Mouse (Mus musculus) B cell, adult (primary cell): ENCODE results near the gene Olfr1122. TPM values are rescaled to one million over a fixed set of nuclear protein-coding genes. Genes with fewer than 3 reads are reported as not detected.

Experiments used
- total RNA-seq: library from RNA; stranded (reverse); gene quantifications from 4 replicates; pipeline ENCODE4 v1.2.4, GENCODE M21; 2023; ENCODE audit not compliant: inconsistent age

Olfr1122 gene
- total RNA-seq = 0.10 TPM in 1 of 4 replicates, not detected in the others

DNA sequence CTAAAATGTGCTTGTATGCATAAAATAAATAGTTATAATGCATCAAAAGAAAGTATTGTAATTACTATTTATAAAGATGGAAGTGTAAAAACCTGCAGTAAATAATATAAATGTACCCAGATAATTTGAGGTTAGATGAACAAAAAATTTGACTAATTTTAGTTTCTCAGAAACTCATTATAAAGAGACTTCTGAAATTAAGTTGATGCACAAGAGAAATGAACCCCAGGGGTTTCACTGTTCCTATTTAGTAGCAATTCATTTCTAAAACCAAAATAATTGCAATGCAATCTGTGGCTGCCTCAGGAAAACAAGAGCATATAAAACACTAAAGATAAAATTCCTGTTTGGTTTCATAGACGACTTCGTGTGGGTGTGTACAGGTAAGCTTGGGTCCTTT lies at the start of gene Olfr1122:
TSS of gene Olfr1122 (plus strand) at position 301 of the 400 bp plus-strand sequence.

DNA sequence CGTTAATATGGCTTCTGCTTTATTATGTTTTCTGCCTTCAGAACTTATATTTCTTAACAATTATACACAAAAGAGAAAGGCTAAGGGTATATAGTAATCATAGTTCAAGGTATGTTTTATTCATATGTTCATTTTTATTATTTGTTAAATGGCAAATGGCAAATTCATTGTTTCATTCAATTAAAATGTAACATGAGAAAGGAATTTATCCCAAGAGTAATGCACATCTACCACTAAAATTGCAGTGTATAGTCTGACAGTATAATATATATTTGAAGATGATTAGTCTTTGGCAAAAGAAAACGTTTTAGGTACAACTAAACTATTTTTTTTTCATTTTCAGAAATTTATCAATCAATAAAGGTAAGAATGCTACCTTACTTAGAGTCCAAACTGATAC lies 31.1 kb upstream of the Olfr1122 start, which contains the start of gene Olfr1120:
TSS of gene Olfr1120 (plus strand) at position 301 of the 400 bp plus-strand sequence.

DNA sequence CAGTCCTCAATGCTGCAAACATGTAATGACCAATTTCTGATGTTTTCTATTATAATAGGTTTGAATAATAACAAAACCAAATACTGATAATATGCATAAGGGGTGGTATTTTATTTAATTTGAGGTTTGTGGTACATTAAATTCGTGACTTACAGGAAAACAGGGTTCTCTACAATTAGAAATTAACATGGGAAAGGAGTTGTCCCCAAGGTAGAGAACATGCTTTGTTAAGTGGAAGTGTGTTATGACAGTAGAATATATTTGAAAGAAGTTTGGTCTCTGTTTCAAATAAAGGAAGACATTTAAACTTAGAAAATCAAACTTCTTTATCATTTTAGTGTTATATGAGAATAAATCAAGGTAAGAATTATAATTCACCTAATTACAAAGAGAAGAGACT lies 16.1 kb upstream of the Olfr1122 start, which contains the start of gene Olfr1121:
TSS of gene Olfr1121 (plus strand) at position 301 of the 400 bp plus-strand sequence.

DNA sequence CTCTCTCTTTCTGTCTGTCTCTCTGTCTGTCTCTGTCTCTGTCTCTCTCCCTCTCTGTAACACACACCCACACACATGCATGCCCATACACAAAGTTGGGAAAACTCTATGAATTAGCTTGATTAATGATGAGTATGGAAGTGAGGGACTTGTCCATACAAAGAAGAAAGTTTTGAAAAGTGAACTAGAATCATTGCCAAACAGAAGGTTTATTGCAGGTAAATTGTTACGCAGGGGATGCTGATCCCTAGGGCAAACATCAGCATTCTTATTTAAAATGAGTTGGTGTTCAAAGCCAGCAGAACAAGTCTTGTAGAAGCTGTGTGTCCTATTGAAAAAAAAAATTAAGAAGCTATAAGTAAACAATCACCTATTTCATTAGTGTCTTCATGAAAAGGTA lies 30.7 kb downstream of the Olfr1122 start, which contains the start of gene Olfr1123:
TSS of gene Olfr1123 (plus strand) at position 301 of the 400 bp plus-strand sequence.

DNA sequence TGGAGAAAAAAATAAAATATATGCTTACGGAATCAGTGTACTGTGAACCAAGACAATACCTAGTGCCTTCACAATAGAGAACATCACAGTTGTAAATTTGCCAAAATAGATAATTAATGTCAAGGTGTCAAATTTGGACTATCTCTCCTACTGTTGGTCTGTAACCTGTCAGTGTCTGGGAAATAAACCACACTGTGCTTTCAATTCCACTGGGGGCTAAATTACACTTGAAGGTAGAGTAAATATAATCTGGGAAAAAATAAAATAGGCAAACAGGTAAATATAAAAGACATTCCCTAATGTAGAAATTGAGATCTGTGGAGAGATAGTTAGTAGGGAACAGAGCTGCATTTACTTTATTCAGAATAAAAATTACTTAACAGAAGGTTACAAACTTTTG lies 44.3 kb downstream of the Olfr1122 start, which contains the start of gene Olfr1124:
TSS of gene Olfr1124 (plus strand) at position 301 of the 400 bp plus-strand sequence.

Other genes with a start within 250 kb of the Olfr1122 start
- not detected in 4 replicates for gene Olfr1110, start 245.5 kb upstream of the Olfr1122 start, total RNA-seq
- not detected in 4 replicates for gene Olfr1111, start 233.2 kb upstream of the Olfr1122 start, total RNA-seq
- not detected in 4 replicates for gene Olfr1112, start 198.1 kb upstream of the Olfr1122 start, total RNA-seq
- not detected in 4 replicates for gene Olfr1113, start 176.9 kb upstream of the Olfr1122 start, total RNA-seq
- gene Olfr1115, start 137.8 kb upstream of the Olfr1122 start, total RNA-seq = not detected in 4 replicates
- not detected in 4 replicates for gene Olfr1116, start 118.3 kb upstream of the Olfr1122 start, total RNA-seq
- not detected in 4 replicates for gene Olfr1118, start 78.3 kb upstream of the Olfr1122 start, total RNA-seq
- gene Olfr1120, start 31.0 kb upstream of the Olfr1122 start, total RNA-seq = not detected in 4 replicates
- not detected in 4 replicates for gene Olfr1121, start 16.0 kb upstream of the Olfr1122 start, total RNA-seq
- gene Olfr1123, start 30.8 kb downstream of the Olfr1122 start, total RNA-seq = not detected in 4 replicates
- not detected in 4 replicates for gene Olfr1124, start 44.4 kb downstream of the Olfr1122 start, total RNA-seq
- not detected in 4 replicates for gene Olfr1126, start 68.1 kb downstream of the Olfr1122 start, total RNA-seq
- gene Pramel7, start 111.2 kb downstream of the Olfr1122 start, total RNA-seq = not detected in 4 replicates
- gene Pramel6, start 120.7 kb downstream of the Olfr1122 start, total RNA-seq = not detected in 4 replicates
- gene Olfr153, start 145.9 kb downstream of the Olfr1122 start, total RNA-seq = not detected in 4 replicates
- not detected in 4 replicates for gene Olfr1128, start 159.7 kb downstream of the Olfr1122 start, total RNA-seq
- gene Olfr1129, start 188.1 kb downstream of the Olfr1122 start, total RNA-seq = not detected in 4 replicates
- gene Olfr1130, start 220.4 kb downstream of the Olfr1122 start, total RNA-seq = not detected in 4 replicates
- not detected in 4 replicates for gene Olfr1131, start 241.3 kb downstream of the Olfr1122 start, total RNA-seq